Mouse (Mus musculus) forebrain, embryonic 11.5 days (tissue): ENCODE results near the gene C1qb. TPM values are rescaled to one million over a fixed set of nuclear protein-coding genes. Genes with fewer than 3 reads are reported as not detected.

ENCODE experiments used
- ATAC-seq: fragments of 200-750 bp; cut with Nextera tagmentation; replicated peaks from 2 replicates; pipeline ENCODE4 v1.8.0; 2017; ENCODE audit warnings: moderate TSS enrichment; ENCODE audit not compliant: low FRiP score
- DNase-seq: peaks from one replicate; pipeline ENCODE4 v3.0.0-alpha.2; 2017; ENCODE audit warnings: low spot score
- H3K27ac ChIP-seq: fragments of 300-500 bp; sonication (generic); 2 replicates; pipeline ENCODE4 v1.5.1; 2014; ENCODE audit warnings: low read depth, low read length
- H3K27me3 ChIP-seq: fragments of 300-500 bp; sonication (generic); 2 replicates; pipeline ENCODE4 v1.6.1; 2014; ENCODE audit warnings: mild to moderate bottlenecking, low read length, mixed read lengths; ENCODE audit not compliant: control insufficient read depth, insufficient read depth
- H3K36me3 ChIP-seq: fragments of 300-500 bp; sonication (generic); 2 replicates; pipeline ENCODE4 v1.6.1; 2014; ENCODE audit warnings: mild to moderate bottlenecking, low read length, moderate library complexity, mixed read lengths; ENCODE audit not compliant: control insufficient read depth, insufficient read depth
- H3K4me1 ChIP-seq: fragments of 300-500 bp; sonication (generic); replicated peaks from 2 replicates; pipeline ENCODE4 v1.6.1; 2014; ENCODE audit warnings: low read length, mixed read lengths; ENCODE audit not compliant: control insufficient read depth, insufficient read depth
- H3K4me2 ChIP-seq: fragments of 300-500 bp; sonication (generic); 2 replicates; pipeline ENCODE4 v1.6.1; 2014; ENCODE audit warnings: low read depth, mild to moderate bottlenecking, low read length, moderate library complexity, mixed read lengths; ENCODE audit not compliant: severe bottlenecking
- H3K4me3 ChIP-seq: fragments of 300-500 bp; sonication (generic); 2 replicates; pipeline ENCODE4 v1.5.1; 2014; ENCODE audit warnings: low read depth, low read length
- H3K9ac ChIP-seq: fragments of 300-500 bp; sonication (generic); 2 replicates; pipeline ENCODE4 v1.6.1; 2014; ENCODE audit warnings: low read length
- H3K9me3 ChIP-seq: fragments of 300-500 bp; sonication (generic); 2 replicates; pipeline ENCODE4 v1.6.1; 2016; ENCODE audit warnings: low read length, mixed read lengths; ENCODE audit not compliant: control insufficient read depth
- WGBS: fragments of 180-500 bp; shearing (Covaris S2); extraction: QIAGEN DNeasy Blood & Tissue Kit; methylation state at CpG from one replicate; pipeline ENCODE4 v1.1.7; 2014; 5-methylcytosine and 5-hydroxymethylcytosine counted together
- polyA plus RNA-seq: library from polyadenylated mRNA; unstranded; fragments of >200 nt; fragmentation: Nextera tagmentation; extraction: Ambion mirVana; gene quantifications from 2 replicates; pipeline ENCODE4 v1.2.1, GENCODE M21; 2014

The C1qb gene
- polyA plus RNA-seq, 1 experiment from 2014 or later, result 21.1 TPM

- peak; percentile 83 for ATAC-seq
Observed at GRCm38 (mm10) chr4:136835621-136836386, 50.2 kb downstream of the C1qb start, which contains the start of gene Ephb2. Gene Ephb2 (minus strand): TSS chr4:136835988.

GRCm38 (mm10) chr4:136834815-136835620, 51.0 kb downstream of the C1qb start:
- Histone ChIP-seq H3K4me3 (peak overlapping the region; percentile 98), H3K9me3 (no peaks in the 10 kb centered on the region), H3K9ac (peak overlapping the region; percentile 98), H3K27me3 (no peaks in the 10 kb centered on the region; the same call in 1 of the 2 replicates), H3K4me2 (peak overlapping the region; percentile 99), H3K36me3 (no peaks in the 10 kb centered on the region), H3K27ac (peak overlapping the region; percentile 97), H3K4me1 (peaks cover 46% of the 10 kb centered on the region)
- under 1% methylated on average over 61 of the region's 76 CpGs for WGBS
- DNase-seq (peak; percentile 69), ATAC-seq (peak; percentile 9; the same call in 1 of the 2 replicates)

More at GRCm38 (mm10) chr4:136835621-136836386, 50.2 kb downstream of the C1qb start, which contains the start of gene Ephb2:
- Histone ChIP-seq H3K4me3 (peak within 1 kb of the TSS; percentile 98), H3K9ac (peak within 1 kb of the TSS; percentile 98), H3K36me3 (no peaks in the 10 kb centered on the region), H3K9me3 (no peaks in the 10 kb centered on the region), H3K27ac (peak within 1 kb of the TSS; percentile 97), H3K4me2 (peak within 1 kb of the TSS; percentile 99), H3K27me3 (no peaks in the 10 kb centered on the region; the same call in 1 of the 2 replicates), H3K4me1 (peaks cover 40% of the 10 kb centered on the region)
- WGBS, result under 1% methylated on average over 69 of the region's 88 CpGs
- peak; percentile 92 for DNase-seq

- H3K36me3 ChIP-seq, result no peaks in the 10 kb centered on the region
- peak overlapping the region; percentile 98 for H3K4me3 ChIP-seq
- no peak overlapping the region for H3K27ac ChIP-seq
- ATAC-seq (no peak), DNase-seq (no peak)
- peak overlapping the region; percentile 99 for H3K4me2 ChIP-seq
- WGBS, result 15% methylated on average over 12 of the region's 12 CpGs
- peak overlapping the region; percentile 98 for H3K9ac ChIP-seq
- no peaks in the 10 kb centered on the region for H3K9me3 ChIP-seq
- peaks cover 48% of the 10 kb centered on the region for H3K4me1 ChIP-seq
- H3K27me3 ChIP-seq, result no peaks in the 10 kb centered on the region; the same call in 1 of the 2 replicates
Observed at GRCm38 (mm10) chr4:136834439-136834814, 51.6 kb downstream of the C1qb start.

GRCm38 (mm10) chr4:136833619-136834351, 52.2 kb downstream of the C1qb start:
- H3K9me3 ChIP-seq, result no peaks in the 10 kb centered on the region
- no peak overlapping the region for H3K27ac ChIP-seq
- no peaks in the 10 kb centered on the region; the same call in 1 of the 2 replicates for H3K27me3 ChIP-seq
- H3K4me1 ChIP-seq, result peaks cover 50% of the 10 kb centered on the region
- peak overlapping the region; percentile 98 for H3K4me3 ChIP-seq
- no peak for DNase-seq
- WGBS, result 65% methylated on average over 21 of the region's 21 CpGs
- peak overlapping the region; percentile 99 for H3K4me2 ChIP-seq
- peak overlapping the region; percentile 98 for H3K9ac ChIP-seq
- no peak for ATAC-seq
- H3K36me3 ChIP-seq, result no peaks in the 10 kb centered on the region

- Histone ChIP-seq H3K9me3 (no peaks in the 10 kb centered on the region), H3K9ac (no peak overlapping the region), H3K27me3 (no peaks in the 10 kb centered on the region; the same call in 1 of the 2 replicates), H3K27ac (no peak overlapping the region), H3K4me2 (no peak overlapping the region), H3K36me3 (no peaks in the 10 kb centered on the region), H3K4me3 (no peak overlapping the region), H3K4me1 (peaks cover 42% of the 10 kb centered on the region)
- 85% methylated on average over 16 of the region's 16 CpGs for WGBS
- DNase-seq (no peak), ATAC-seq (no peak)
Observed at GRCm38 (mm10) chr4:136832559-136833232, 53.3 kb downstream of the C1qb start.

GRCm38 (mm10) chr4:136830272-136830823, 55.6 kb downstream of the C1qb start:
- ATAC-seq (0 out of 2 replicates have a peak, but pooled peaks have one; percentile 32), DNase-seq (no peak)
- Histone ChIP-seq H3K9ac (no peak overlapping the region), H3K4me3 (no peak overlapping the region), H3K4me1 (peaks cover 37% of the 10 kb centered on the region), H3K36me3 (no peaks in the 10 kb centered on the region), H3K27ac (no peak overlapping the region), H3K27me3 (no peaks in the 10 kb centered on the region; the same call in 1 of the 2 replicates), H3K4me2 (0 out of 2 replicates have a peak overlapping the region, but pooled peaks have one; percentile 8), H3K9me3 (no peaks in the 10 kb centered on the region)
- 35% methylated on average over 9 of the region's 9 CpGs for WGBS
